Mouse (Mus musculus) midbrain, embryonic 15.5 days (tissue): ENCODE data around the gene Plk1. TPM values are rescaled to one million over a fixed set of nuclear protein-coding genes. Genes with fewer than 3 reads are reported as not detected.

Source experiments
- ATAC-seq: fragments of 200-750 bp; cut with Nextera tagmentation; replicated peaks from 2 replicates; pipeline ENCODE4 v1.8.0; 2017; ENCODE audit warnings: moderate TSS enrichment
- H3K27ac ChIP-seq: fragments of 300-500 bp; sonication (generic); 2 replicates; pipeline ENCODE4 v1.5.1; 2015; ENCODE audit warnings: mild to moderate bottlenecking, inconsistent platforms
- H3K27me3 ChIP-seq: fragments of 300-500 bp; sonication (generic); replicated peaks from 2 replicates; pipeline ENCODE4 v1.6.1; 2015; ENCODE audit warnings: inconsistent platforms
- H3K36me3 ChIP-seq: fragments of 300-500 bp; sonication (generic); replicated peaks from 2 replicates; pipeline ENCODE4 v1.6.1; 2015; ENCODE audit warnings: inconsistent platforms
- H3K4me1 ChIP-seq: fragments of 300-500 bp; sonication (generic); 2 replicates; pipeline ENCODE4 v1.6.1; 2015; ENCODE audit warnings: inconsistent platforms
- H3K4me2 ChIP-seq: fragments of 300-500 bp; sonication (generic); 2 replicates; pipeline ENCODE4 v1.6.1; 2015; ENCODE audit warnings: inconsistent platforms, mild to moderate bottlenecking, moderate library complexity
- H3K4me3 ChIP-seq: fragments of 300-500 bp; sonication (generic); 2 replicates; pipeline ENCODE4 v1.5.1; 2015; ENCODE audit warnings: mild to moderate bottlenecking, inconsistent platforms
- H3K9ac ChIP-seq: fragments of 300-500 bp; sonication (generic); 2 replicates; pipeline ENCODE4 v1.6.1; 2015; ENCODE audit warnings: mild to moderate bottlenecking, inconsistent platforms
- H3K9me3 ChIP-seq: fragments of 300-500 bp; sonication (generic); 2 replicates; pipeline ENCODE4 v1.6.1; 2016; ENCODE audit warnings: inconsistent platforms
- WGBS: fragments of 180-500 bp; shearing (Covaris S2); methylation state at CpG from one replicate; pipeline ENCODE4 v1.1.7; 2015; ENCODE audit warnings: mixed read lengths; 5-methylcytosine and 5-hydroxymethylcytosine counted together
- polyA plus RNA-seq: library from polyadenylated mRNA; unstranded; fragments of >200 nt; fragmentation: Nextera tagmentation; extraction: Ambion mirVana; gene quantifications from 2 replicates; pipeline ENCODE4 v1.2.1, GENCODE M21; 2015

Plk1 gene
- polyA plus RNA-seq: 17.2 and 22.9 TPM in 2 replicates

GRCm38 (mm10) chr7:122158915-122159902 lies at the start of gene Plk1:
Gene Plk1 (plus strand): TSS chr7:122159439.
- Histone ChIP-seq H3K4me1 (peaks cover 28% of the 10 kb centered on the region), H3K27me3 (no peaks in the 10 kb centered on the region), H3K36me3 (no peaks in the 10 kb centered on the region), H3K4me2 (peak within 1 kb of the TSS; percentile 87), H3K4me3 (peak within 1 kb of the TSS; percentile 62), H3K27ac (peak within 1 kb of the TSS; percentile 68), H3K9me3 (no peaks in the 10 kb centered on the region), H3K9ac (peak within 1 kb of the TSS; percentile 54)
- peak; percentile 94 for ATAC-seq
- WGBS: under 1% methylated on average over 63 of the region's 63 CpGs

GRCm38 (mm10) chr7:122123518-122123917 lies 35.7 kb upstream of the Plk1 start:
- no peaks in the 10 kb centered on the region for H3K27me3 ChIP-seq
- H3K36me3 ChIP-seq: 0 out of 2 replicates have a peak, but pooled peaks cover 15% of the 10 kb centered on the region
- ATAC-seq: no peak
- 89% methylated on average over 4 of the region's 4 CpGs for WGBS
- H3K4me2 ChIP-seq: no peak overlapping the region
- no peaks in the 10 kb centered on the region for H3K4me1 ChIP-seq
- H3K4me3 ChIP-seq: no peak overlapping the region
- no peak overlapping the region for H3K27ac ChIP-seq
- H3K9me3 ChIP-seq: no peaks in the 10 kb centered on the region
- H3K9ac ChIP-seq: no peak overlapping the region

GRCm38 (mm10) chr7:122125636-122126035 lies 33.6 kb upstream of the Plk1 start:
- 0 out of 2 replicates have a peak, but pooled peaks cover 14% of the 10 kb centered on the region for H3K36me3 ChIP-seq
- no peak overlapping the region for H3K9ac ChIP-seq
- no peaks in the 10 kb centered on the region for H3K4me1 ChIP-seq
- no peaks in the 10 kb centered on the region for H3K9me3 ChIP-seq
- H3K27me3 ChIP-seq: no peaks in the 10 kb centered on the region
- no peak overlapping the region for H3K4me2 ChIP-seq
- H3K4me3 ChIP-seq: no peak overlapping the region
- no peak overlapping the region for H3K27ac ChIP-seq
- WGBS: 70% methylated on average over 8 of the region's 8 CpGs
- ATAC-seq: no peak

- 91% methylated on average over 11 of the region's 11 CpGs for WGBS
- no peak for ATAC-seq
- H3K4me3 ChIP-seq: no peak overlapping the region
These were observed 32.3 kb upstream of the Plk1 start for GRCm38 (mm10) chr7:122126946-122127345.

GRCm38 (mm10) chr7:122131834-122132233 lies 27.4 kb upstream of the Plk1 start:
- H3K4me2 ChIP-seq: peak overlapping the region; percentile 79
- H3K27ac ChIP-seq: no peak overlapping the region
- ATAC-seq: no peak
- H3K27me3 ChIP-seq: no peaks in the 10 kb centered on the region
- no peak overlapping the region for H3K9ac ChIP-seq
- H3K9me3 ChIP-seq: no peaks in the 10 kb centered on the region
- peaks cover 14% of the 10 kb centered on the region for H3K4me1 ChIP-seq
- peaks cover 14% of the 10 kb centered on the region; the same call in 1 of the 2 replicates for H3K36me3 ChIP-seq
- peak overlapping the region; percentile 78 for H3K4me3 ChIP-seq

More at GRCm38 (mm10) chr7:122126946-122127345, 32.3 kb upstream of the Plk1 start:
- no peaks in the 10 kb centered on the region for H3K9me3 ChIP-seq
- H3K36me3 ChIP-seq: 0 out of 2 replicates have a peak, but pooled peaks cover 11% of the 10 kb centered on the region
- no peak overlapping the region for H3K27ac ChIP-seq
- H3K27me3 ChIP-seq: no peaks in the 10 kb centered on the region
- H3K4me1 ChIP-seq: no peaks in the 10 kb centered on the region
- H3K4me2 ChIP-seq: no peak overlapping the region
- H3K9ac ChIP-seq: no peak overlapping the region

- peak; percentile 97 for ATAC-seq
- peak within 1 kb of the TSS; percentile 78 for H3K4me3 ChIP-seq
These were observed 26.5 kb upstream of the Plk1 start, which contains the start of the genes Palb2 and Dctn5 for GRCm38 (mm10) chr7:122132497-122133337. Gene Palb2 (minus strand): TSS chr7:122132985. Gene Dctn5 (plus strand): TSS chr7:122133041.

GRCm38 (mm10) chr7:122133338-122133625 lies 26.0 kb upstream of the Plk1 start:
- peaks cover 23% of the 10 kb centered on the region; the same call in 1 of the 2 replicates for H3K36me3 ChIP-seq
- peak overlapping the region; percentile 58; the same call in 1 of the 2 replicates for H3K27ac ChIP-seq
- H3K4me1 ChIP-seq: peaks cover 14% of the 10 kb centered on the region
- no peaks in the 10 kb centered on the region for H3K27me3 ChIP-seq
- peak; percentile 64; the same call in 1 of the 2 replicates for ATAC-seq
- H3K4me2 ChIP-seq: peak overlapping the region; percentile 56
- H3K4me3 ChIP-seq: peak overlapping the region; percentile 78
- peak overlapping the region; percentile 64 for H3K9ac ChIP-seq
- H3K9me3 ChIP-seq: no peaks in the 10 kb centered on the region
- 21% methylated on average over 8 of the region's 8 CpGs for WGBS

More at GRCm38 (mm10) chr7:122132497-122133337, 26.5 kb upstream of the Plk1 start, which contains the start of the genes Palb2 and Dctn5:
- Histone ChIP-seq H3K4me2 (peak within 1 kb of the TSS; percentile 79), H3K27me3 (no peaks in the 10 kb centered on the region), H3K36me3 (peaks cover 19% of the 10 kb centered on the region; the same call in 1 of the 2 replicates), H3K4me1 (peaks cover 14% of the 10 kb centered on the region), H3K27ac (peak within 1 kb of the TSS; percentile 58), H3K9ac (peak within 1 kb of the TSS; percentile 64), H3K9me3 (no peaks in the 10 kb centered on the region)
- WGBS: under 1% methylated on average over 54 of the region's 54 CpGs

DNA sequence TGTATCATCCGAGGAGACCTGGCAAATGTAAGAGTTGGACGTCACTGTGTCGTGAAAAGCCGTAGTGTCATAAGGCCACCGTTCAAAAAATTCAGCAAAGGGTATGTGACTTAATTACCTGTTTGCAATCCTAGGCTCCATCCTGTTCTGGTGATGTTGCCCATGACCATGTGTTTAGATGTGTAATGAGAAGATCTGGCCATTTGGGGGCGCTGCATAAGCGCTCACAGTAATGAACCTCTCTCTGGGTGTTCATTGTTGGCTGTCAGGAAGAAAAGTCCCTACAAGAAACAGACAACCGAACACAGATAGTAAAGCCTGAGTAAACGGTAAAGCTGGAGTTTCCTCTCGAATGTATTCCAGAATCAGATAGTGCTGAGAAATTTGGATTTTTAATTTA lies 24.2 kb upstream of the Plk1 start:
- peaks cover 40% of the 10 kb centered on the region for H3K36me3 ChIP-seq

GRCm38 (mm10) chr7:122137071-122137470 lies 22.2 kb upstream of the Plk1 start:
- no peak overlapping the region for H3K27ac ChIP-seq
- H3K9me3 ChIP-seq: no peaks in the 10 kb centered on the region
- H3K36me3 ChIP-seq: peaks cover 49% of the 10 kb centered on the region
- no peak overlapping the region for H3K4me2 ChIP-seq
- peaks cover 13% of the 10 kb centered on the region for H3K4me1 ChIP-seq
- no peak for ATAC-seq
- no peak overlapping the region for H3K4me3 ChIP-seq
- no peak overlapping the region for H3K9ac ChIP-seq
- H3K27me3 ChIP-seq: no peaks in the 10 kb centered on the region

More for the DNA sequence above, 24.2 kb upstream of the Plk1 start:
- no peak for ATAC-seq
- Histone ChIP-seq H3K4me2 (no peak overlapping the region), H3K4me1 (peaks cover 14% of the 10 kb centered on the region), H3K9me3 (no peaks in the 10 kb centered on the region), H3K27ac (no peak overlapping the region), H3K4me3 (no peak overlapping the region), H3K27me3 (no peaks in the 10 kb centered on the region), H3K9ac (no peak overlapping the region)
- WGBS: 73% methylated on average over 10 of the region's 10 CpGs

DNA sequence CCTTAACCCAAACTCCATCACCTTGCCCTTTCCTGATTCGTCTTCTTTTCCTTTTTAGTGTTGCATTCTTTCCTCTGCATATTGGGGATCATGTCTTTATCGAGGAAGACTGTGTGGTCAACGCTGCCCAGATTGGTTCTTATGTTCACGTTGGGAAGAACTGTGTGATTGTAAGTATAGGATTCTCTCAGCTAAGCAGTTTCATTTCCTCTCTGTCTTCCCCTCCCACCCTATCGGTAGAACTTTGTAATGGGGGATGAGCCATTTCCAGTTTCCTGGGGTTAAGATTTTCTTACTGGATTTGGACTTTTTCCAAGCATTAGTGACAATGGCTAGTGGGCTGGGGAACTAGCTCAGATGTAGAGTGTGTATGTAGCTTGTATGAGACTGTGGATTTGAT lies 21.0 kb upstream of the Plk1 start:
- H3K9ac ChIP-seq: no peak overlapping the region
- H3K4me3 ChIP-seq: no peak overlapping the region
- peaks cover 9% of the 10 kb centered on the region for H3K4me1 ChIP-seq
- ATAC-seq: no peak
- no peaks in the 10 kb centered on the region for H3K9me3 ChIP-seq
- H3K36me3 ChIP-seq: peaks cover 58% of the 10 kb centered on the region
- H3K4me2 ChIP-seq: no peak overlapping the region
- no peaks in the 10 kb centered on the region for H3K27me3 ChIP-seq
- 92% methylated on average over 5 of the region's 5 CpGs for WGBS
- H3K27ac ChIP-seq: no peak overlapping the region

- Histone ChIP-seq H3K4me3 (no peak overlapping the region), H3K9me3 (no peaks in the 10 kb centered on the region), H3K27me3 (no peaks in the 10 kb centered on the region), H3K27ac (no peak overlapping the region), H3K9ac (no peak overlapping the region), H3K4me2 (no peak overlapping the region), H3K36me3 (peaks cover 68% of the 10 kb centered on the region), H3K4me1 (no peaks in the 10 kb centered on the region)
- no peak for ATAC-seq
These were observed 18.2 kb upstream of the Plk1 start for GRCm38 (mm10) chr7:122140991-122141390.

DNA sequence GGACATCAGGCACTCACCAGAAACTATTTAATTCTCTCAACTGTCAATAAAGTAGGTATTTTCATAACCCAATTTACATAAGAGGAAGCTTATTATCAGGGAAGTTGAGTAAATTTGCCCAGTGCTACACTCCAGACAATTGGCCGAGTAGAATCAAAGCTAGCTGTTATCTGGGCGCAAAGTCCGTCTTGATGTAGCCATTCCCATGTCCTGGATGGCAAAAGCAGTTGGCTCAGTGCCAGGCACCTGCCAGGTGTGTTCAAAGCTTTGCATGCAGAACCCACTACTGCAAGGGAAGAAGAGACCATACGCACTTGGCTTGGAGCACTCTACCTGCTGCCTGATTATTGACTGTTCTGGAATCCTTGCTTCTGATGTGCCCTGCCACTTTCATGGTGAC lies 6.8 kb upstream of the Plk1 start:
- Histone ChIP-seq H3K27me3 (no peaks in the 10 kb centered on the region), H3K4me3 (no peak overlapping the region), H3K27ac (no peak overlapping the region), H3K4me2 (no peak overlapping the region), H3K4me1 (no peaks in the 10 kb centered on the region), H3K9ac (no peak overlapping the region), H3K36me3 (peaks cover 18% of the 10 kb centered on the region), H3K9me3 (no peaks in the 10 kb centered on the region)
- no peak for ATAC-seq
- WGBS: 93% methylated on average over 4 of the region's 4 CpGs
